Mouse (Mus musculus) NIH3T3 (cell line): ENCODE data around the gene Washc3.

ENCODE experiments used
- DNase-seq: peaks from one replicate; pipeline ENCODE4 v3.0.0-alpha.2; 2012; ENCODE audit warnings: low read depth

The Washc3 gene

DNA sequence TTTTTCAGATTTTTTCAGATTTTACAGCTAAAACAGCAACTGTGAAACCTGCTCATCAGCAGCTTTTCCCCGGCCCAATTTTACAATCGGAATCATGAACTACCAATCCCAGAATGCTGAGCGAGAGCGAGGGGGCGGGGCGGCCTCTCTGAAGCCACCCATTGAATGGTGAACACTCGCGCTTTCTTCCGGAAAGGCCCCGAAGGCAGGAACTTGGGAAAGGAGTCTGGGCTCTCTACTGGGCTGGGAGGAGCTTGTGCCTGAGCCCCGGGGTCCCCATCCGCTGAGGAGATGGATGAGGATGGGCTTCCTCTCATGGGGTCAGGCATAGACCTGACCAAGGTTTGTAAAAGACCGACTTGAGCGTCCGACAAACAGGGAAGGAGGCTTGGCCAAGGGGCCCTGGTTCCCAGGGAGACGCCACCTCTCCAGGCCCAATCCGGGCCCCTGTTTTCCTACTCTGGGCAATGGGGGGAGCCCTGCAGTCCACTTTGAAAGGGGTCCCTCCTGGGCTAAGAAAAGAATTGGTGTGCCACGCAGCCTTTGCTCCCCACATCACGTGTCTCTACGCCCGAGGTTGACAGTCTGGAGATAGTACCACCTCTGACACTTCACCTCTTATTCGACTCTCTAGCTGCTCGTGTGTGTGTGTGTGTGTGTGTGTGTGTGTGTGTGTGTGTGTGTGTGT lies at the start of gene Washc3:
Gene Washc3, plus strand, starts transcription at position 143 of the 688 bp plus-strand sequence.
- peak; percentile 97 for DNase-seq

DNA sequence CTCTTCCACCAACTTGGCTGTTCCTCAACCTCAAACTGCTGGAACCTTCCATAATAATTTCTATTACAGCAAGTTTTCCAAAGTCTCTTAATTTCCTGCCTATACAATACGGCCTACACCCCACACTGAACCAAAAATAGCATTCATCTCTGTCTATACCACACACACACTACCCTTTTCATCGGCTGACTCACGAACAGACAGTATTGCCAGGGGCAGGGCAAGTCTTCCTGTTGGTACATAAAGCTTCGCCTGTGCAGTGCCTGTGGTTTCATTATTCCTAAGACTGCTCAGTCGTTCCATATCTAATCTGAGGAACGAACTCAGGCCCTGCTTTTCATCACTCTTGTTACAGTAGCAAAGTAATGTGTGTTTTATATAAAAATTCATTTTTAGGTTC lies 49.2 kb upstream of the Washc3 start:
- DNase-seq = peak; percentile 70

DNA sequence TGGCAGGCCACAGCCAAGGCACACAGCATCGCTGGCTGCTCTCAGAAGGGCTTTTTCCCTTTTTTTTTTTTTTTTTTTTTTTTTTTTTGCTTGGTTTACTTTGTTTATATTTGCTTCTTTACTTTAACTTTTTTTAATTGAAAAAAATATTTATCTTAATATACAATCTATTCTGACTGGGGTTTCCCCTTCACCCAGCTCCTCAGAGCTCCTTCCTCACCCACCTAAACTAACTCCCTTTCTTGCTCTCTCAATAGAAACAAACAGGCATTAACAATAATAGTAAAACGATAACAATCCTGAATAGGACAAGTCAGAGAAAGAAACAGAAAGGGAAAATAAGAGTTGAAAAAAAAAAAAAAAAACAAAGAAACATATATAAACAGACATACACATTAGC lies 38.8 kb upstream of the Washc3 start:
- no peak for DNase-seq

DNA sequence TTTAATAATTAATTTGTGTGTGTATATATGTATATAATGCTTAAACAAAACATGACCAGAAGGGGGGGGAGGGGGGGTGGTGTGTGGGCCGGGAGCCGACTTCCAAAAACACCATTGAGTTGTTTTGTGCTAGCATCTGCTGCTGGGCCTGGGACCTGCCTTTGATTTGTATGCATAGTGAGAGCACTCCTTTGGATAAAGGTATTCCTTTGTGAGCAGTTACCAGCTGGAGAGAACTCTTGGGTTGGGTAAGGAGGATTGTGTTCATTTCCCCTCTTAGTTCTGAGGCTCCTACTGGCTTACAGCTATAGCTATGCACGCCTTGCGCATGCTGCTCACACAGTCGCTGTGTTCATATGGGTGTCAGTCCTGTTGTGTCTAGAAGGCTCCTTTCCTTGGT lies 38.2 kb upstream of the Washc3 start:
- DNase-seq = no peak

DNA sequence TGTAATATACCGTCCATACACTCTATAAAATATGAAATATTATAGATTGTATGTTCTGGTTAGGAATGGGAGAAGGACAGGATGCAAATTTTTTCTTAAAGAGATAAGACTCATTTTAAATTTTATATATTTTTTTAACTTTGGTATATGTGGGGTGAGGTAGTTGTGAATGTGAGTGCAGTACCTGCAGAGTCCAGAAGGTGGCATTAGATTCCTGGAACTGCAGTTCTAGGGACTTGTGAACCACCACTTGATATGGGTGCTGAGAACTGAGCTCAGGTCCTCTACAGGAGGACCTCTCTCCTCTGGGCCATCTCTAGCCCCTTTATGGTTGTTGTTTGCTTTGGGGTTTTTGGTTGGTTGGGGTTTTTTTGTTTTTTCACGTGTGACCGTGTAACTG lies 34.7 kb upstream of the Washc3 start:
- DNase-seq = peak; percentile 25

DNA sequence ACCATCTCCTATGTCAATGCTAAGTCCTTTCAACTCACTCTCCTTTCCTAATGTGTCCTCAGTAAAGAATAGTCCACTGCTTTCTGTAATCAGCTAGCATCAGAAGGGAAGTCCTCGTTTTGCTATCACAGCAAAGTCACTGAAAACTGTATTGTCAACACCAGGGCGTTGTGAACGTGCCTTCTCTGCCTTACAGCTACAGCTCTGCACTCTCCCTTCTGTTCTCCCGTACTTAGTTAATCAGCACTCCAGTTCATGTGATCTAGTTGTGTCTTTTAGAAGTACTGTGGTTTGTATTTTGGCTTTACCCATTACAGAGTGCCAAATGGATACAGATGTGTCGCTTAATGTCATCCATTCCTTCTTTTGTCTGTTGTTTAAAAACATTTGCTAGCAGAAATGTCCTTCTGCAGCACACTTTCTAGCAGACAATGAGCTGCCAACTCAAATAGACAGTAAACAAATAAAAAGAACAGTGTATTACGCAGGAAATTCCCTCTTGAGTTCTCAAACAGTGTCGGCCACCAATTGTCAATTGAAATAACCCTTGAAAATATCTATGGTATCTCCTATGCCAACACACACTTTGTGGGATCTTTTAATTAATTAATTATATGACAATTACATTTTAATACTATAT lies 33.3 kb upstream of the Washc3 start:
- no peak for DNase-seq

DNA sequence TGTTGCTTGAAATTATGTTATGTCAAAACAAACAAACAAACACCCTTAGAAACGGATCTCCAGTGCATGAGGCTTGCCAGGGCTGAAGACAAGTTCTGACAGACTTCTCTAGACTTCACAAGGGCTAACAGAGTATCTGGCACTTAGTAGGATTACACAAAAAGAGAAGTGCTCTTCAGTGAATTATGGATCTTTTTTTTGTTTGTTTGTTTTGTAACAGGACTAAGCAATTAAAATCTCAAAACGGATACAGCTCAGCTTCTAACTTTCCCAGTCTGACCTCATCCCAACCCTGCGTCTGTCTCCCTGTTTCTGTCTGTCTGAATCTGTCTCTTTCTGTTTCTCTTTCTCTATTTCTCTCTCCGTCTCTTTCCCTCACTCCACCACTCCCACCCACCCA lies 352 bp upstream of the Washc3 start:
- no peak for DNase-seq

DNA sequence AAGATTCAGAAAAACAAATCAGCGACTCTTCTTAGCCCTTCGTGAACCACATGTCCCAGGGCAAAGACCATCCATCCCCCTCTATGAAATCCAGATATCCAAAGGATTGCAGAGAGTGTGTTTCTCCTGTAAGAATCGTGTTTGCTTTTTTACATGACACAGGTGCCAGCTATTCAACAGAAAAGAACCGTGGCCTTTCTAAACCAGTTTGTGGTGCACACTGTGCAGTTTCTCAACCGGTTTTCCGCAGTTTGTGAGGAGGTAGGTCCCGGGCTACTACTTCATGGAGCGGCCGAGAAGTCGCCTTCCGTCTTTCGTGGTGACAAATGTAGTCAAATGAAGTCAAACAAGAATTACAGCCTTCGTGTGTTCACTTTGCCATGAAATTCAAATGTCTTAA lies 757 bp downstream of the Washc3 start:
- no peak for DNase-seq

DNA sequence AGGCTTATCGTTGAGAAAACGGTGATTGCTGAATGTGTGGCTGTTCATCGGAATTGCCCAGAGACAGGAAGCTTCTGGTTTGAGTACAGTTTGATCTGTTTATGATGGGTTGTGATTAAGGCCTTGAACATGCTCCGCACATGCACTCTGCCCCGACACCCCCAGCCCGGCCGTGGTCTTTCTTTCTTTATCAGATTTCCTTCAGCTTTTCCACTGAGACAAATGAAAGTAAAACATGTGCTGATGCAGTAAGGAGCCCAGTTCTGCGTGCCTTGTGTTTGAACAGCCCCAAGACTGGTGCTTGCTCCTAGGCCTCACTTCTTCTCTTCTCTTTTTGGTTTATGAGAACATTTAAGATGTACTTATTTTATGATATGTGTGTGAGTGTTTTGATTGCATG lies 1.7 kb downstream of the Washc3 start:
- DNase-seq = no peak

DNA sequence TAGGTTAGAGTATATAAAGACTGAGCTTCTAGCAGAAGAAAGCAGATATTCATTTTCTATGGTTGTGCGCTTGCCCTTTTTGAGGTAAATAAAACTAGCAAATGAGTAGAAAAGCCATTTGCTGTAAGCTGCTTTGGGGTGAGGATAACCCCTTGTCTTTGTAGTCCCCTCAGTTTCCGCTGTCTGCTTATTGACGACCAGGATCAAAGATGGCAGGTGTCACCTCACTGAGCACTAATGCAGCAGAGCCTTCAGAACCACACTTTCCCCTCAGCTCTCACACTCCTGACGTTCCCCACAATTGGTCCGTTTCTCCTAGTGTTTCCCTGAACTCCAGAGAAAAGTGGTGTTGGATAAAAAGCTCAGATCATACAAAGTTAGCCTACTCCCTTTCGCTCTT lies 2.3 kb downstream of the Washc3 start:
- no peak for DNase-seq

DNA sequence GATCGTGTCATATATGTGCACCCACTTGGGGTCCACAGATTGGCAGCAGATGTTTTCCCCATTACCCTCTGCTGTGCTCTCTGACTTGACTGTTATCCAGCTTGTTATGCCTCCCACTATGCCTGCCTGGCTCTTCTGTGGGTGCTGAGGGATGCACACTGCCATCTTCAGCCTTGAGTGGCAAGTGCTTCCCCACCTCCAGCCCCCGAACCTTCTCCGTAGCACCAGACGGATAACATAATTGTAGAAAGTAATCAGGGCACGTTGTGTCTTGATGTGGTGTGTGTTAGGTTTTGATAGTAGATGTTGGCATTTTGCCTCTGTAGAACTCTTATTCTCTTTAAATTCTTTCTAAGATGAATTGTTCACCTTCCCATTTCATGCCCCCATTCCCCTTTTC lies 11.8 kb downstream of the Washc3 start:
- no peak for DNase-seq

DNA sequence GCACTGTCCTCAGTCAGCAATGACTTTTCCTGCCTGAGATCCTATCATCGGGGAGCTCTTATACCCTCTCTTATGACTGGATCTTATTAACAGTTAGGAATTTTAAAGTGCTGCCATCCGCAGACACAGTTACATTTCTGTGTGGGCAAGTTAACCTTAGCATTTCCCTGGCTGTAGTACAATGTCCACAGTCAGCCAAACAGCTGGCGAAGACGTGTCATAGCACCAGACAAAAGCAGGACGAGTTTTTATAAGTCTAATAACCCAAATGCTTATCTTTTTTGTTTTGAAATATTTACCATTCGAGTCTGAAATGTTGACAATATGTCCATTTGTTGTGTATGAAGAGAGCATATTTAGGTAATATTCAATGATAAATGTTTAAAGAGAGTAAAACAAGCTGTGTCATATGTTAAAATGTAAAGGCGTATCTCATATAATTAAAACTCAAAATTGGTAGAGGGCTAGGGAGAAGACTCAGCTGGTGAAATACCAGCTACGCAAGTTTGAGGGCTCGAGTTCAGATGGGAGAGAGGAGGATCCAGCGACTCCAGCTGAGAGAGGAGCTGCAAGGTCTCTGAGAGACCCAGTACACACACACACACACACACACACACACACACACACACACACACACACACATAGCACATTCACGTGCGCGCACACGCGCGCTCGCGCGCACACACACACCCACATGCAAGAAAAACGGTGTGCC lies 14.1 kb downstream of the Washc3 start:
- DNase-seq = no peak

DNA sequence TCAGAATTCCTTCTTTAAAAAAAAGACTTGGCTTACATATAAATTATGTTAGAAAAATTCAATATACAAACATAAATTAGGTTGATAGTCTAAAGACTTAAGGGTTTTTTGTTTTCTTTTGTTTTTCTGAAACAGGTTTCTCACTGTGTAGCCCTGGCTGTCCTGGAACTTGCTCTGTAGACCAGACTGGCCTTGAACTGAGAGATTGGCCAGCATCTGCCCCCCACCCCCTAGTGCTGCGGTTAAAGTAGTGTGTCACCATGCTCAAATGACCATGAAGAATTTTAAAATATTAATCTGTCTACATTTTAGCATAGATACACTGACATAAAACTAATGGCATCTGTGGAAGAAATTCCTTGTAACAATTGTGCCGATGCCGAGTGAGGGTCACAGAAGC lies 17.3 kb downstream of the Washc3 start:
- no peak for DNase-seq

DNA sequence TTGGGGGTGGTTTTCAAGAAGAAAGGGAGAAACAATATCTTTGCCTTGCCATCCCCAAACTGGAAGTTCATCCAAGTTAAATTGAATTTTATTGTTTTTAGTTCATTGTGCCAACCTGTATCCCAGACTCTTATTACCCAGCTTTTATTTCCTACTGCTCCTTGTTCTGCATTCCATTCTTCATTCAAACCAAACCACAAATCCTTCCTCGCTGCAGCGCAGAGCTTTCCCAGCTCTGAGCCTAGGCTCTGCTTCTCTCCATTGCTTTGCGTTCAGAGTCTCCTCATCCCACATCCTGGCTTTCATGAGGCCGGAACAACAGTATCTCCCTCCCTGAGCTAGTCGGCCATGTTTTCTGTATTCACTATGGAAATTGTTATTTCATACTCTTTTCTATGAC lies 20.8 kb downstream of the Washc3 start:
- no peak for DNase-seq

DNA sequence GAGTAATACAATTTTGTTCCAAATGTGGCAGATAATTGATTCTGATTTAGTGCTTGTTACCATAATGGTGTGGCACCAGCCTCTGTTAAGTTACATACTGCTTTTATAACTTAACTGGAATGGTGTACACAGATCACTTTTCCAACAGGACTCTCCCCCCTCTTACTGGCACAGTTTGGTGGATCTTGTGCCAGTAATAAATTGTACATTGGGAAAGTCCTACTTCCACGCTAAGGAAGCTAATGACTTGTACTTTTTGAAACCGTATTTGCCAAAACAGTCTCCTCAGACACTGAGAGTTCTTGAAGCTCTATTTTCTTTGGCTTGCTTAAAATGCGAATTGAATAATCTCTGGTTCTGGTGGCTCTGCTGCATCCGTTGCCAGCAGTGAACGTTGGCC lies 24.5 kb downstream of the Washc3 start:
- DNase-seq = no peak

DNA sequence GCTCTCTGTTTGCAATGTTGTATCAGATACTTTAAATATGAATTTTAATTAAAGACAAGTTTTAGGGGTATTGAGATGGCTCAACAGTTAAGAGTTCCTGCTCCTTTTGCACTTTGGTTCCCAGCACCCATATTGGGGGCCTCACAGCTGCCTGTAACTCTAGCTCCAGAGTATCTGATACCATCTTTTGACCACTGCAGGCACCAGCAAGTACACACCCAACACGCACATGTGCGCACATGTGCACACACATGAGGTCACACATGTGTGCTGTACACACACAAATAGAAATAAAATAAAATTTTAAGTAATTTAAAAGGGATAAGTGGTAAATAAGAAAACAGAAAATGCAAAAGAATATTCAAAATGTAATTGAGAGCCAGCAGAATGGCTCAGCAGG lies 27.1 kb downstream of the Washc3 start:
- no peak for DNase-seq

DNA sequence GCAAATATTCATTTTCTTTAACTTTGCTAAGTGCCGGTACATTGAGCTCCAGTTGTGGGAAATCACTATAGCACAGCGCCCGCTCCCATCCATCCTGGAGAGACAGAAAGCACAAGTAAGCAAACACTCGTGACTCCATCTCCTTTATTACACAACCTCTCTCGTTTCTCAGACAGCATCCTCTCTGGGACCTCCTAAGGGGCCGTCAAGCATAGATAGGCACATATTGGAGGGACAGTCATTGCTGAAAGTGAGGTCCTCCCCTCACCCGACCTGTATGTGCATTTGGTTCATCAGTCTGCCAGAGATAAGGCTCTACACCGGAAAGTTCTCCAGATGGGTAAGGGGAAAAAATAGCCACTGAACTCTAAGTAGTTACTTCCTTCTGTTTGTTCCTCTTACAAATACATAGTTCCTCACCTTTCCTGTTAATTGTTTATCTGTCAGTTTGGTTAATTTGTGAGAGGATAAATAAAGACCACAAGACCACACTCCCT lies 27.7 kb downstream of the Washc3 start:
- DNase-seq = no peak

DNA sequence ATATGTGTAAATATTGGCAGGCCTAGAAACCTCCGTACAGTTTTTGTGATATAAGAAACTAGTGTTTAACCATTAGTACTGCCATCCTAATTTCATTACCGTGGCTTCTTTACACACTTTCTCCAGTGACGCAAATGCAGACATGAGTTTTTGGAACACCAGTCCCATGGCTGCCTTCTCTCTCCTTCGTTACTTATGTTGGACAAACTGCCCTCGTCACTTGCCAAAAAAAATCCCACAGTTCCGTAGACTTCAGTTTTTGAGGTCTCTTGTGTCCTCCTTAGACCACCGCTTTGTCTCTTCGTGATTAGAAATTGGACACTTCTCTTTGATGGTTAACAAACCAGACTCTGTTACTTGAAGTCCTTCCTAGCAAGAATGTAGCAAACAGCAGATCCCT lies 30.8 kb downstream of the Washc3 start:
- DNase-seq = no peak

DNA sequence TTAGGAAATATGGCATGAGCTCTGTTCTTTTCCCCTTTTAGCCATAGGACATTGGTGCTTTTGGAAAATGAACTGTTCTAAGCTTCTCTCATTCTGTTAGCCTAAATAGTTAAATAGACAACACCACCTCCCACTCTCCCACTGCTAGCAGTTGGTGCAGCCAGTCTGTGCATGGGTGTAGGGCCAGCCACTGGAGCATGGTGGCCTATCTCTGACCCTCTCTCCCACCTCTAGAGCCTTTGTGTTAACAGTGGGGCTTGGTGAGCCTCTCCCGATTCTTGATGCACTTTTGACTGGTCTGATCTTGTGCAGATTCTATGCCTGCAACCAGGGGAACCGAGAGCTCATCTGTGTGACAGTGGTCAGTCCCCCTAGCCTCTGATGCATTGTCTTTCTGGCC lies 31.9 kb downstream of the Washc3 start:
- no peak for DNase-seq

DNA sequence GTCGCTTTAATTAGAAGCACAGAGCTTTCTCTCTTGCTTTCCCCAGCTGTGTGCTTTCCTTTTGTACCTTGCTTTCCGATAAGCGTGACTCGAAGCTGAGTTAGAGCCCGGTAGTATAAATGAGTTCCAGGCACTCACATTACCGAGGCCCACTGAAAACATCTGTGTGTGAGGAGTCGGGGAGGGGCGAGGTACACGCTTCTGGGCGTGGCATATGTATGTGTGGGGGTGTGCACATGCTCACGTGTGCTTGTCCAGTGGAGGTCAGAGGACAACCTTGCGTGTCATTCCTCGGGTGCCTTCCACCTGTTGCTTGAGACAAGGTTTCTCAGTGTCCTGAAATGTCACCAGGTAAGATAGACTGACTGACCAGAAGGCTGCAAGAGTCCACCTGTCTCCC lies 43.8 kb downstream of the Washc3 start:
- DNase-seq = no peak

DNA sequence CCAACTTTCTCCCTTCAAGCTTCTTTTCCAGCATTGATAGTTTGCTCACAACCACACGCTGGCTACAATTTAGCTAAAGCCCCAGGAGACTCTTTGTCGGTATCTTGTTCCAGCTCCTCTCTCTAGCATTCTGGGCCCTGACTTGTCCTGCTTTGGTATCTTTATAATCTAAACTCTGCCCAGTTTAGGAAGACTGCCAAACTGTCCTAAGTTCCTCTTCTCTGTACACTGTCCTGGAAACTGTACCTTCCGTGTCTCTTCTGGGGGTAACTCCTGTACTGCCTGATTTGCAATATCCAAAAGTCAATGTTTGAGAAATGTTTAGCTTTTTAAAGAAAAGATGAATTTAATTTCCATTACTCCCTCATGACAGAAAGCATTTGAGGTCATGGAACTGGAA lies 49.4 kb downstream of the Washc3 start:
- DNase-seq = no peak

DNA sequence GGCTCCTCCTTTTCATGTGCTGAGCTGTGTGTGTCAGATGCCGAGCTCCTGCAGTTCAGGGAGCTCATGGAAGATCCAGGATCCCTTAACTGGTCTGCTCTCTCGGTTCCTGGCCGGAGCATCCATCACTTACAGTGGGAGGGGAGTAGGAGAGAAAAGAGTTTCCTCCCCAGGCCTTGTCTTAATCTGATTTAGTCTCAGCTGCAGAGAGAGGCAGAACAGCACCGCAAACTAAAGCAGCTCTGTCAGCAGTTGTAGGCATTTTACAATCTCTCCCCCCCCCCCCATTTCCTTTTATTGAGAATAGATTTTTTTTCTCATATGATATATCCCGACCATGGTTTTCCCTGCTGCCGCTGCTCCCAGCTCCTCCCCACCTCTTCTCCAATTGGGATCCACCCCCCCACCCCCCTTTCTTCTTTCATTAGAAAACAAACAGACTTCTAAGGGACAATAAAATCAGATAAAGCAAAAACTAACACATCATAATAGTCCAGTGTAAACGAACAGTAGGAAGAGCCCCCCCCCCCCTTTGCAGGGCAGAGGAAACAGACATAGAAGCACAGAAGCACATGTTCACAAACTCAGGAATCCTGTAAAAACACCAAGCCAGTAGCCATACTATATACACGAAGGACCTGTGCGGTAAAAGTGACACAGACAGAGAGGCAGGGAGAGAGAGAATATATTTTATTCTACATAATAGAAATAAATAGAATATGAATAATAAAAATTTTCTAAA lies 51.4 kb downstream of the Washc3 start:
- no peak for DNase-seq

DNA sequence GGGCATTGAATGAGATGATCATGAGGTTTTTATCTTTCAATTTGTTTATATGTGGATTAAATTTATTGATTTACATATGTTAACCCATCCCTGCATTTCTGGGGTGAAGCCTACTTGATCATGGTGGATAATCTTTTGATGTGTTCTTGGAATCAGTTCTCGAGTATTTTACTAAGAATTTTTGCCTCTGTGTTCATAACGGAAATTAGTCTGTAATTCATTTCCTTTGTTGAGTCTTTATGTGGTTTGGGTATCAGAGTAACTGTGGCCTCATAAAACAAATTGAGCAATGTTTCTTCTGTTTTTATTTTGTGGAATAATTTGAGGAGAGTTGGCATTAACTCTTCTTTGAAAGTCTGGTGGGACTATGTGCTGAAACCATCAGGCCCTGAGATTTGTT lies 54.7 kb downstream of the Washc3 start:
- DNase-seq = no peak
